Mouse (Mus musculus) cortical plate, adult 2 months (tissue): ENCODE measurements around the gene Tmem178b. TPM values are rescaled to one million over a fixed set of nuclear protein-coding genes. Genes with fewer than 3 reads are reported as not detected.

Experiments used
- H3K27ac ChIP-seq: fragments of 200-500 bp; 2 replicates; pipeline ENCODE4 v1.5.1; 2012; ENCODE audit warnings: low read length, control low read depth, inconsistent platforms; ENCODE audit not compliant: insufficient read depth
- H3K4me1 ChIP-seq: fragments of 200-500 bp; 2 replicates; pipeline ENCODE4 v1.6.1; 2011; ENCODE audit warnings: low read length; ENCODE audit not compliant: control insufficient read depth, insufficient read depth
- H3K4me3 ChIP-seq: fragments of 200-500 bp; 2 replicates; pipeline ENCODE4 v1.5.1; 2011; ENCODE audit warnings: mild to moderate bottlenecking, low read length, control low read depth; ENCODE audit not compliant: insufficient read depth
- CTCF ChIP-seq: fragments of 200-500 bp; IDR thresholded peaks from 2 replicates; pipeline ENCODE4 v1.5.1; 2011; ENCODE audit warnings: mild to moderate bottlenecking, control low read depth, low read length; ENCODE audit not compliant: insufficient read depth; ENCODE audit errors: extremely low read depth
- POLR2A ChIP-seq: fragments of 200-500 bp; IDR thresholded peaks from 2 replicates; pipeline ENCODE4 v1.6.1; 2011; ENCODE audit warnings: mild to moderate bottlenecking, low read length, control low read depth; ENCODE audit not compliant: insufficient read depth; ENCODE audit errors: extremely low read depth
- polyA plus RNA-seq: library from polyadenylated mRNA; depleted of rRNA; stranded (reverse); fragments of >200 nt; gene quantifications from 2 replicates; pipeline ENCODE4 v1.2.3, GENCODE M21; 2012

Tmem178b gene
- polyA plus RNA-seq, 1 experiment: 98.1 TPM

DNA sequence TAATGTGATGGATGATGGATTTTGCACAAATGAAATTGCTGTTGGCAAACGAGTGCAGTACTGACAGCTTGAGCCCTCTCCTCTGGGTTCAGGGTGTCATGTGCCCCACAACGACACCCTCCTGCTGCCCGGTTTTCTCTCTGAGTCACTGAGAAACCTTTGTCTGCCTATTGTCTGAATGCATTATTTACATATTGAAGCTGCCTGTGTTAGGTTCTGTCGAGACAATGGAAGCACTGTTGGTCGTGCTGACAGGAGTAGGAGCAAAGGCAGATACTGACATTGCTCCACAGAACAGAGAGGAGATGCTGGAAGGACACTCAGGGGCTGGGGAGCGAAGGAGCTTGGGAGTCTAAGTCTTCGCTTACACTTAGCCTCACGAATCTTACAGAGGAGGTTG is 44.2 kb downstream of the Tmem178b start:
- TF ChIP-seq CTCF (no peak), POLR2A (no peak)
- Histone ChIP-seq H3K4me3 (no peak overlapping the region), H3K27ac (peak overlapping the region; percentile 63; the same call in 1 of the 2 replicates)

GRCm38 (mm10) chr6:39917729-39918128 is 44.7 kb downstream of the Tmem178b start:
- Histone ChIP-seq H3K27ac (peak overlapping the region; percentile 63; the same call in 1 of the 2 replicates), H3K4me3 (no peak overlapping the region), H3K4me1 (peaks cover 12% of the 10 kb centered on the region)
- no peak for TF ChIP-seq POLR2A
- no peak for TF ChIP-seq CTCF

More for the DNA sequence above, 44.2 kb downstream of the Tmem178b start:
- peaks cover 12% of the 10 kb centered on the region for H3K4me1 ChIP-seq

- H3K27ac ChIP-seq: peak overlapping the region; percentile 70; the same call in 1 of the 2 replicates
- no peak for TF ChIP-seq POLR2A
- no peak for TF ChIP-seq CTCF
- peaks cover 12% of the 10 kb centered on the region for H3K4me1 ChIP-seq
Observed at GRCm38 (mm10) chr6:39919011-39919709, 46.1 kb downstream of the Tmem178b start.

GRCm38 (mm10) chr6:39926442-39926841 is 53.4 kb downstream of the Tmem178b start:
- Histone ChIP-seq H3K4me1 (0 out of 2 replicates have a peak, but pooled peaks cover 3% of the 10 kb centered on the region), H3K4me3 (no peak overlapping the region), H3K27ac (no peak overlapping the region)
- TF ChIP-seq CTCF: no peak
- TF ChIP-seq POLR2A: no peak

More at GRCm38 (mm10) chr6:39919011-39919709, 46.1 kb downstream of the Tmem178b start:
- H3K4me3 ChIP-seq: no peak overlapping the region

GRCm38 (mm10) chr6:39936590-39936989 is 63.5 kb downstream of the Tmem178b start:
- no peak for TF ChIP-seq CTCF
- TF ChIP-seq POLR2A: no peak
- Histone ChIP-seq H3K27ac (no peak overlapping the region), H3K4me1 (peaks cover 4% of the 10 kb centered on the region; the same call in 1 of the 2 replicates), H3K4me3 (no peak overlapping the region)

DNA sequence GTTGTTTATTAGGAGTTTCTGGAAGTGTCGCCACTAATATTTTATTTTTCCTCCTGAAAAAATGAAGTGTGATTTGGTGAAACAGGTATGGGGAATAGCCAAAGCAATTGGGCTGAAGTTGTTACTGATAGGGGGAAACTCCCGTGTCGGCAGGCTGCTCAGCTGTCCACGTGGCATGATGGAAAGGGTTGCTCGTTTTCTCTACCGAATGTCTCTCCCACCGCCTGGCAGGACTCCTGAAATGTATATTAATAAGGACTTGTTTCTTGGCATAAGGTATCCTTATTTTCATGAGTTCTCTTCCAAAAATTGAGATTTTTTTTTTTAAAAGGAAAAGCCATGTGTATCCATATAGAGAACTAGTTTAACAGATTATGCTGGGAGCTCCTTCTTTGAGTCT is 67.8 kb downstream of the Tmem178b start:
- no peak for TF ChIP-seq CTCF
- TF ChIP-seq POLR2A: no peak
- no peak overlapping the region for H3K27ac ChIP-seq

GRCm38 (mm10) chr6:39944854-39945253 is 71.8 kb downstream of the Tmem178b start:
- no peak overlapping the region for H3K27ac ChIP-seq
- no peak for TF ChIP-seq POLR2A
- no peak for TF ChIP-seq CTCF
- peaks cover 13% of the 10 kb centered on the region for H3K4me1 ChIP-seq
- no peak overlapping the region for H3K4me3 ChIP-seq

More for the DNA sequence above, 67.8 kb downstream of the Tmem178b start:
- Histone ChIP-seq H3K4me3 (no peak overlapping the region), H3K4me1 (peaks cover 9% of the 10 kb centered on the region)

DNA sequence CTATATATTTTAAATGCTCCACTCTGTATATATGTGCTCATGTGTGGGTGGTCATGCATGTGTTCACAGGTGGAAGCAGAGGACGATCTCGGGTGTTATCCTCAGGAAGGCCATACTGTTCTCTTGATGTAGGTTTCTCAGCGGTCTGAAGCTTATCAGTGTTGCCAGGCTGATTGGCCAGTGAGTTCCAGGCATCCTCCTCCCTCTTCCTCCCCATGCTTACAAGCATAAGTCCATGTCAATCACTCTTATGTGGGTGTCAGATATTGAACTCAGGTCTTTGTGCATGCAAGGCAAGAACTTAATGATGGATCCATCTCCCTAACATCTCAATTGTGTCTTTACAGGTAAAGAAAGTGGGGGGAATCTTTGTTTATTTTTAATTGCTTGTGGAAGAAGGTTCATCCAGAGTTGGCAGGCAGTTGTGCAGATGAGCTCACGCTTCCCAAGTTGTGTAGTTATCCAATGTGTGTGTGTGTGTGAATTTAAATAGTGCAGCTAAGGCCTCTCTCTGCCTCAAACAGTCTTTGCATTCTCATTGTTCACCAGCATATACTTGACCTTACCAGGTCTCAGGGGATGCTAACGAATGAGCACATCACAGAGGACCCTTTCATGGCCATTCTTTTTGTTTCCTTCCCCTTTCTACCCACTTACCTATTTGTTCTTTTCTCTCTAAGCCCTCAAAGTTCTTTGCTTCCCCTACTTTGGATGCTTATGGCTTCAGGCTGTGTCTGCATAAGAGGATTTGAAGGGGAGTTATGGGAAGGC is 72.8 kb downstream of the Tmem178b start:
- Histone ChIP-seq H3K4me3 (no peak overlapping the region), H3K27ac (peak overlapping the region; percentile 64; the same call in 1 of the 2 replicates), H3K4me1 (peaks cover 13% of the 10 kb centered on the region)
- no peak for TF ChIP-seq CTCF

- H3K4me3 ChIP-seq: no peak overlapping the region
- TF ChIP-seq POLR2A: no peak
- TF ChIP-seq CTCF: no peak
- no peak overlapping the region; the same call in 1 of the 2 replicates for H3K27ac ChIP-seq
- H3K4me1 ChIP-seq: peaks cover 9% of the 10 kb centered on the region
Observed at GRCm38 (mm10) chr6:39946601-39947000, 73.5 kb downstream of the Tmem178b start.

GRCm38 (mm10) chr6:39953951-39954350 is 80.9 kb downstream of the Tmem178b start:
- H3K4me3 ChIP-seq: no peak overlapping the region
- peaks cover 3% of the 10 kb centered on the region; the same call in 1 of the 2 replicates for H3K4me1 ChIP-seq
- TF ChIP-seq CTCF: no peak
- no peak overlapping the region for H3K27ac ChIP-seq

GRCm38 (mm10) chr6:39955211-39955610 is 82.1 kb downstream of the Tmem178b start:
- Histone ChIP-seq H3K27ac (no peak overlapping the region), H3K4me3 (no peak overlapping the region), H3K4me1 (peaks cover 3% of the 10 kb centered on the region; the same call in 1 of the 2 replicates)
- TF ChIP-seq CTCF (no peak), POLR2A (no peak)
